Mouse (Mus musculus): ENCODE measurements around the gene Ext2. TPM values are rescaled to one million over a fixed set of nuclear protein-coding genes. Genes with fewer than 3 reads are reported as not detected.
A peak's percentile ranks its signal among the peaks of the same experiment; 100 is the strongest.

Ext2 gene
- total RNA-seq, 2 experiments from 2014 or later = 26.1 to 41.3 TPM

- ATAC-seq (replicated peaks; ENCODE audit: poor library complexity) = no peak
These were observed 43.8 kb downstream of the Ext2 start for GRCm38 (mm10) chr2:93778616-93779015.

GRCm38 (mm10) chr2:93777056-93777430 is 45.3 kb downstream of the Ext2 start:
- ATAC-seq (replicated peaks; ENCODE audit: poor library complexity) = no peak

GRCm38 (mm10) chr2:93776267-93777055 is 45.9 kb downstream of the Ext2 start:
- no peak for ATAC-seq (replicated peaks; ENCODE audit: poor library complexity)

GRCm38 (mm10) chr2:93775431-93775830 is 46.9 kb downstream of the Ext2 start:
- ATAC-seq (replicated peaks; ENCODE audit: poor library complexity) = no peak

- ATAC-seq (replicated peaks; ENCODE audit: poor library complexity) = no peak
These were observed 47.4 kb downstream of the Ext2 start for GRCm38 (mm10) chr2:93774946-93775345.

GRCm38 (mm10) chr2:93772765-93773085 is 49.6 kb downstream of the Ext2 start:
- ATAC-seq (replicated peaks; ENCODE audit: poor library complexity) = no peak

- ATAC-seq (replicated peaks; ENCODE audit: poor library complexity) = peak; percentile 85
These were observed 50.2 kb downstream of the Ext2 start for GRCm38 (mm10) chr2:93772054-93772764.

GRCm38 (mm10) chr2:93770895-93771294 is 51.5 kb downstream of the Ext2 start:
- ATAC-seq (replicated peaks; ENCODE audit: poor library complexity) = no peak

- ATAC-seq (replicated peaks; ENCODE audit: poor library complexity) = no peak
These were observed 52.5 kb downstream of the Ext2 start for GRCm38 (mm10) chr2:93769875-93770274.

GRCm38 (mm10) chr2:93765721-93766120 is 56.6 kb downstream of the Ext2 start:
- no peak for ATAC-seq (replicated peaks; ENCODE audit: poor library complexity)

- ATAC-seq (replicated peaks; ENCODE audit: poor library complexity) = no peak
These were observed 58.2 kb downstream of the Ext2 start for GRCm38 (mm10) chr2:93764211-93764610.

- no peak for ATAC-seq (replicated peaks; ENCODE audit: poor library complexity)
These were observed 62.0 kb downstream of the Ext2 start for GRCm38 (mm10) chr2:93760389-93760788.

GRCm38 (mm10) chr2:93759173-93759572 is 63.2 kb downstream of the Ext2 start:
- no peak for ATAC-seq (replicated peaks; ENCODE audit: poor library complexity)

- no peak for ATAC-seq (replicated peaks; ENCODE audit: poor library complexity)
These were observed 64.1 kb downstream of the Ext2 start for GRCm38 (mm10) chr2:93758298-93758697.

GRCm38 (mm10) chr2:93754366-93754765 is 68.0 kb downstream of the Ext2 start:
- no peak for ATAC-seq (replicated peaks; ENCODE audit: poor library complexity)

- no peak for ATAC-seq (replicated peaks; ENCODE audit: poor library complexity)
These were observed 69.1 kb downstream of the Ext2 start for GRCm38 (mm10) chr2:93753147-93753758.

GRCm38 (mm10) chr2:93749709-93750108 is 72.7 kb downstream of the Ext2 start:
- no peak for ATAC-seq (replicated peaks; ENCODE audit: poor library complexity)

GRCm38 (mm10) chr2:93747538-93748126 is 74.7 kb downstream of the Ext2 start:
- no peak for ATAC-seq (replicated peaks; ENCODE audit: poor library complexity)

GRCm38 (mm10) chr2:93746620-93747019 is 75.7 kb downstream of the Ext2 start:
- ATAC-seq (replicated peaks; ENCODE audit: poor library complexity) = no peak

GRCm38 (mm10) chr2:93746162-93746561 is 76.2 kb downstream of the Ext2 start:
- ATAC-seq (replicated peaks; ENCODE audit: poor library complexity) = no peak

GRCm38 (mm10) chr2:93745741-93746140 is 76.6 kb downstream of the Ext2 start:
- no peak for ATAC-seq (replicated peaks; ENCODE audit: poor library complexity)
